Mouse (Mus musculus) limb, embryonic 10.5 days (tissue): ENCODE data around the gene Gm17359. TPM values are rescaled to one million over a fixed set of nuclear protein-coding genes. Genes with fewer than 3 reads are reported as not detected.

Experiments
- DNase-seq: peaks from one replicate; pipeline ENCODE4 v3.0.0-alpha.2; 2017; ENCODE audit warnings: low spot score
- H3K27ac ChIP-seq: fragments of 300-500 bp; sonication (generic); 2 replicates; pipeline ENCODE4 v1.5.1; 2016; ENCODE audit warnings: mild to moderate bottlenecking
- H3K27me3 ChIP-seq: fragments of 300-500 bp; sonication (generic); 2 replicates; pipeline ENCODE4 v1.6.1; 2016; ENCODE audit warnings: low read depth, mild to moderate bottlenecking; ENCODE audit not compliant: poor library complexity, severe bottlenecking
- H3K36me3 ChIP-seq: fragments of 300-500 bp; sonication (generic); 2 replicates; pipeline ENCODE4 v1.6.1; 2016; ENCODE audit warnings: mild to moderate bottlenecking, moderate library complexity
- H3K4me1 ChIP-seq: fragments of 300-500 bp; sonication (generic); 2 replicates; pipeline ENCODE4 v1.6.1; 2016
- H3K4me3 ChIP-seq: fragments of 300-500 bp; sonication (generic); 2 replicates; pipeline ENCODE4 v1.5.1; 2016; ENCODE audit warnings: mild to moderate bottlenecking, moderate library complexity
- H3K9me3 ChIP-seq: fragments of 300-500 bp; sonication (generic); replicated peaks from 2 replicates; pipeline ENCODE4 v1.6.1; 2016; ENCODE audit warnings: mild to moderate bottlenecking
- WGBS: fragments of 180-500 bp; shearing (Covaris S2); methylation state at CpG from one replicate; pipeline ENCODE4 v1.1.7; 2016; 5-methylcytosine and 5-hydroxymethylcytosine counted together
- polyA plus RNA-seq: library from polyadenylated mRNA; unstranded; fragments of >200 nt; fragmentation: Nextera tagmentation; extraction: Ambion mirVana; gene quantifications from 2 replicates; pipeline ENCODE4 v1.2.1, GENCODE M21; 2016

Gene Gm17359
- polyA plus RNA-seq, 1 experiment from 2014 or later = not detected

DNA sequence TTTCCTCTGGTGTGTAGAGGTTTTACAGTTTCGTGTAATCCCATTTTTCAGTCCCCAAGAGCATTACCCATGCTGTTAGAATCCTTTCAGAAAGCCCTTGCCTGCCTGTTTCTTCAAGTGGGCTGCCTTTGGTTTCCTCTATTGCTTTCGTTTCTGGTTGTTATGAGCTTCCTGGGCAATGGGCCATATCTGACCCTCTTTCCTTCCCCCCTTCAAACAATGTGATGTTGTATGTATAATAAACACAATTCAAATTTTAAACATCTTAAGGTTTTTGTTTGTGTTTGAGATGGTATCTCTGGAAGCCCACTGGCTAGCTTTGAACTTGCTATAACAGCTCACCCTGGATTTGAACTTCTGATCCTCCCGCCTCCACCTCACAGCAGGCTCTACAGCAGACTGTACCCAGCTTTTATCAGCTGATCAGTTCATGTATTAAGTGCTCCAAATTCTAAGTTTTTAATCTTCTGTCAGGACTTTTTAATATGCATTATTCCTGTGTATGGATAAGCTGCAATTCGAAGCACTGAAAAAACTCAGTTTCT, 34.0 kb downstream of the Gm17359 start:
- no peak for DNase-seq
- 86% methylated on average over 4 of the region's 4 CpGs for WGBS
- no peaks in the 10 kb centered on the region for H3K4me1 ChIP-seq
- H3K9me3 ChIP-seq = no peaks in the 10 kb centered on the region
- no peaks in the 10 kb centered on the region for H3K27me3 ChIP-seq
- no peak overlapping the region for H3K27ac ChIP-seq
- no peaks in the 10 kb centered on the region for H3K36me3 ChIP-seq
- no peak overlapping the region for H3K4me3 ChIP-seq

GRCm38 (mm10) chr3:79371506-79372195, 35.2 kb downstream of the Gm17359 start:
- Histone ChIP-seq H3K27ac (no peak overlapping the region), H3K27me3 (no peaks in the 10 kb centered on the region), H3K36me3 (no peaks in the 10 kb centered on the region), H3K4me3 (no peak overlapping the region), H3K9me3 (no peaks in the 10 kb centered on the region), H3K4me1 (no peaks in the 10 kb centered on the region)
- no peak for DNase-seq
- WGBS = 86% methylated on average over 7 of the region's 7 CpGs

DNA sequence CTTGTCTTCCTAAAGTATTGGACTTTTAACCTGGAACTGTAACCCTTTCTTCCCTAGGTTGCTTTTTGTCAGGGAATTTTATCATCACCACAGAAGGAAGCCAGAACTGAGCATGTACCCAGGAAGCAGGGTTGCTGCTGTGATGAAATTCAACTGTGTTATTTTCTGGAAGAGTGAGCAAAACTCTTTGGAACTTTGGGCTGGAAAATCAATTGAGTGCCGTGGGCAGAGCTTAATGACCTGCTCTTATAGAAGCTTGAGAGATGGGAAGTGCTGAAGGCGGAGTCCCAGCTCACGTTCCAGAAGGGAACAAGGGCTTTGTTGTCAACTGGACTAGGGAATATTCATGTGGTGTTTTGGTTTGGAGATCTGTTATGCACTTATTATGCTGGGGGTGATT, 37.5 kb downstream of the Gm17359 start:
- no peaks in the 10 kb centered on the region for H3K27me3 ChIP-seq
- H3K9me3 ChIP-seq = no peaks in the 10 kb centered on the region
- DNase-seq = no peak
- no peak overlapping the region for H3K27ac ChIP-seq
- no peak overlapping the region for H3K4me3 ChIP-seq
- 75% methylated on average over 3 of the region's 3 CpGs for WGBS
- no peaks in the 10 kb centered on the region for H3K36me3 ChIP-seq
- H3K4me1 ChIP-seq = no peaks in the 10 kb centered on the region

GRCm38 (mm10) chr3:79378086-79378485, 41.6 kb downstream of the Gm17359 start:
- Histone ChIP-seq H3K27me3 (no peaks in the 10 kb centered on the region), H3K9me3 (no peaks in the 10 kb centered on the region)
- 51% methylated on average over 3 of the region's 3 CpGs for WGBS

DNA sequence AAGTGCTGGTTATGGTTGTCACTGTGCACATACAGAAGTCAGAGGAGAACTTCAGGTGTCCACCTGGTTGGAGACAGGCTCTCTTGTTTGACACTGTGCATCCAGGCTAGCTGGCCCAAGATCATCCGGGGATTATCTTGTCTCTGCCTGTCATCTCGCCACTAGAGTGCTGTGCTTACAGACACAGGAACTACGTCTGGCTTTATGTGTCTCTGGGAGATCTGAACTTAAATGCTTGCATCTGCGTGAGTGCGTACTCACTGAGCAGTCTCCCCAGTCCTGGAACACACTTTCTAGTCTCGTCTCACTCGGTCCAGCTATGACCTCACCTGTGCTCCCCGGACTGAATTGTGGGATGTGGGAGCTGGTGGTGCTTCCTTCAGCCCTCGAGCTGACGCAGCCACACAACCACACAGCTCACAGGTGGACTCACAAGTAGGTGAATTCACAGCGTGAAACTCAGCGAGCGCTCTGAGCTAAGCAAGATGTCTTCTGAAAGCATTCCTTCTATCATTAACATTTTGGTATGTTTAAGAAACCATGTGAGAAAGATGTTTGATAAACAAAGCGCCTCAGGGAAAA, 42.9 kb downstream of the Gm17359 start:
- no peaks in the 10 kb centered on the region for H3K9me3 ChIP-seq
- H3K27me3 ChIP-seq = no peaks in the 10 kb centered on the region
- 87% methylated on average over 14 of the region's 14 CpGs for WGBS
- DNase-seq = no peak
- no peak overlapping the region for H3K4me3 ChIP-seq
- H3K27ac ChIP-seq = no peak overlapping the region
- no peaks in the 10 kb centered on the region for H3K36me3 ChIP-seq
- H3K4me1 ChIP-seq = 0 out of 2 replicates have a peak, but pooled peaks cover 2% of the 10 kb centered on the region

More at GRCm38 (mm10) chr3:79378086-79378485, 41.6 kb downstream of the Gm17359 start:
- DNase-seq = no peak
- no peaks in the 10 kb centered on the region for H3K36me3 ChIP-seq
- H3K4me1 ChIP-seq = 0 out of 2 replicates have a peak, but pooled peaks cover 2% of the 10 kb centered on the region
- no peak overlapping the region for H3K27ac ChIP-seq
- H3K4me3 ChIP-seq = no peak overlapping the region

DNA sequence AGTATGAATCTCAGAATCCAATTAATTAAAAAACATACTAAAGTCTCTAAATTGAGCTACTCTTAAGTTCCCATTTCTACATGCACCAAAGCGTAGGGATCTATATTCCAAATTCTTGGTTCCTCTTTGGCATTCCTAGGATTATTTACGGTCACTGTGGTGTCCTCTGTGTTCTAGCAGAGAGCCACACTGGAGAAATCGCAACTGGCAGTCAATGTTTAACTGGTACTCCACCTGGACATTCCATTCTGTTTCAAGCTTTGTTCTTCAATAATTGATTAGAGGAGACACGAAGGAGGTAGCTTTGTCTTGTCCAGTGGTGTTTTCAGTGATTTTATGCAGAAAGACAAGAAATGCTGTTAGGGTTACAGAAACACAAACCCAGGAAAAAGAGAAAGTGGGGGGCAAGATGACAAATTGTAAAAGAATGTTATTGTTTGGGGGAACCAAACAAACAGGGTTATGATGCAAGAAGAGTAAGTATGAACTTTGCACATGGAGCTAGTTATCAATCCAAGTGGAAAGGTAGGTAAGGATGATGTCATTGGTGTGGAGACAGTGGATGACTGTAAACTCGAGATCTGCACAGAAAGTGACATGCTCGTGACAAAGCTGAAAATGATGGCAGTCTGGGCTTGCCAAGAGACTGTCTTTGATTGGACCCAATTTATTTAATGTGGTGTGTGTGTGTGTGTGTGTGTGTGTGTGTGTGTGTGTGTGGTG, 43.6 kb downstream of the Gm17359 start:
- H3K4me1 ChIP-seq = 0 out of 2 replicates have a peak, but pooled peaks cover 2% of the 10 kb centered on the region
- no peaks in the 10 kb centered on the region for H3K9me3 ChIP-seq
- no peaks in the 10 kb centered on the region for H3K27me3 ChIP-seq
- H3K27ac ChIP-seq = no peak overlapping the region
- DNase-seq = no peak
- WGBS = 83% methylated on average over 6 of the region's 6 CpGs
- H3K4me3 ChIP-seq = no peak overlapping the region
- H3K36me3 ChIP-seq = no peaks in the 10 kb centered on the region

- H3K4me3 ChIP-seq = no peak overlapping the region
- H3K9me3 ChIP-seq = no peaks in the 10 kb centered on the region
- DNase-seq = no peak
- H3K36me3 ChIP-seq = no peaks in the 10 kb centered on the region
- 71% methylated on average over 4 of the region's 4 CpGs for WGBS
- H3K27ac ChIP-seq = no peak overlapping the region
- peaks cover 9% of the 10 kb centered on the region for H3K4me1 ChIP-seq
- no peaks in the 10 kb centered on the region for H3K27me3 ChIP-seq
Measured at GRCm38 (mm10) chr3:79381398-79381797, 44.9 kb downstream of the Gm17359 start.

GRCm38 (mm10) chr3:79385434-79386029, 49.1 kb downstream of the Gm17359 start:
- Histone ChIP-seq H3K9me3 (no peaks in the 10 kb centered on the region), H3K27me3 (no peaks in the 10 kb centered on the region), H3K27ac (no peak overlapping the region), H3K4me3 (no peak overlapping the region), H3K4me1 (peaks cover 19% of the 10 kb centered on the region), H3K36me3 (no peaks in the 10 kb centered on the region)
- DNase-seq = no peak
- 20% methylated on average over 8 of the region's 8 CpGs for WGBS

DNA sequence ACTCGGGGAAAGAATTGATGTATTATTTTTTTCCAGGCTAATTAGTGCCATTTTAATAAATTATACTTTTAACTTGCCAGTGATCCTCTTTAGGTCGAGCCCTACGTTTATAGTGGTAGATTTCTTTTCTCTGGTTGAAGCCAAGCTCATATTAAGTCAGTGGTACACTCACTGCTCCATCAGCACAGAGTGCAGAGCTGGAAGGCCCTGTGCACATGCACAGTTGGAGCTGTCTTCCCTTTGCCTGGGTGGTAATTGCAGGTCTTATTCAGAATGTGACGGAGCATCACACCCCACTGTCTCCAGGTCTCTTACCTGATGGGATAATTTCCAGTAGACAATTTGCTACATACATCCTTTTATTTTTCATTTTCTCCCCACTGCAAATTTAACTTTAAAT, 52.6 kb downstream of the Gm17359 start:
- Histone ChIP-seq H3K9me3 (no peaks in the 10 kb centered on the region), H3K4me3 (no peak overlapping the region), H3K36me3 (no peaks in the 10 kb centered on the region), H3K4me1 (peaks cover 17% of the 10 kb centered on the region), H3K27me3 (no peaks in the 10 kb centered on the region), H3K27ac (no peak overlapping the region)
- WGBS = 49% methylated on average over 4 of the region's 4 CpGs
- DNase-seq = no peak

GRCm38 (mm10) chr3:79400552-79400951, 64.1 kb downstream of the Gm17359 start:
- Histone ChIP-seq H3K27ac (no peak overlapping the region), H3K36me3 (no peaks in the 10 kb centered on the region), H3K9me3 (no peaks in the 10 kb centered on the region), H3K27me3 (no peaks in the 10 kb centered on the region), H3K4me3 (no peak overlapping the region), H3K4me1 (no peaks in the 10 kb centered on the region)
- DNase-seq = no peak
- WGBS = 91% methylated on average over 4 of the region's 4 CpGs

DNA sequence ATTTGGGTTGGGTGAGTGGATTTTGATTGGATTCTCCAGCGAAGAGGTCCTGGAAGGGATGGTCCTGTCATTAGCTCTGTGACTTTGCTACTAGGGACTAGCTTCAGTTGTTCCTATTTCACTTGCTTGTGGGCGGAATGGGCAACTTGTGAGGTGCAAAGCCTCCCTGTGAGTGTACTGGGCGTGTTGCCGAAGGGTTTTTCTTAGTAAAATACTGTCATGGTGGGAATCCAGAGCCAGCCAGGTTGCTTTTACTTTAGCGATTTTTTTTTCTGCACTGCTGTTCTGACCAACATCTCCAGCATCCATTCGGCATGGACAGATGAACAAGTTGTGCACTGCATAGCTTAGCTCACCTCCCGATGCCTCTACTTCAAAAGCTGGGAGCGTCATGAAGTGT, 65.6 kb downstream of the Gm17359 start:
- 91% methylated on average over 8 of the region's 8 CpGs for WGBS
- H3K9me3 ChIP-seq = no peaks in the 10 kb centered on the region

GRCm38 (mm10) chr3:79408546-79408945, 72.1 kb downstream of the Gm17359 start:
- no peaks in the 10 kb centered on the region for H3K27me3 ChIP-seq
- H3K4me1 ChIP-seq = peaks cover 42% of the 10 kb centered on the region
- H3K36me3 ChIP-seq = no peaks in the 10 kb centered on the region
- no peak overlapping the region for H3K27ac ChIP-seq
- H3K4me3 ChIP-seq = no peak overlapping the region
- WGBS = 28% methylated on average over 4 of the region's 4 CpGs
- no peak for DNase-seq
- H3K9me3 ChIP-seq = no peaks in the 10 kb centered on the region

More for the DNA sequence above, 65.6 kb downstream of the Gm17359 start:
- Histone ChIP-seq H3K27ac (no peak overlapping the region), H3K36me3 (no peaks in the 10 kb centered on the region), H3K4me3 (no peak overlapping the region), H3K27me3 (no peaks in the 10 kb centered on the region), H3K4me1 (no peaks in the 10 kb centered on the region)
- DNase-seq = no peak
